Mouse (Mus musculus): ENCODE measurements around the gene Bcl2l10. TPM values are rescaled to one million over a fixed set of nuclear protein-coding genes. Genes with fewer than 3 reads are reported as not detected.

Gene Bcl2l10
- polyA plus RNA-seq, 1 experiment: not detected

- Histone ChIP-seq H3K27ac (ENCODE audit: control insufficient read depth, insufficient read depth, low read length) (no peak overlapping the region), H3K4me3 (ENCODE audit: control insufficient read depth, insufficient read depth, low read length) (no peak overlapping the region), H3K4me1 (replicated peaks; ENCODE audit: control insufficient read depth, insufficient read depth, low read length) (no peaks in the 10 kb centered on the region), H3K36me3 (ENCODE audit: control insufficient read depth, insufficient read depth, low read length) (peaks cover 29% of the 10 kb centered on the region), H3K27me3 (ENCODE audit: control insufficient read depth, insufficient read depth, low read length) (no peaks in the 10 kb centered on the region)
- 89% methylated on average over 9 of the region's 9 CpGs for WGBS
- no peak for TF ChIP-seq POLR2A (IDR thresholded peaks at IDR 0.05; ENCODE audit: control insufficient read depth, extremely low read depth, insufficient read depth, low read length, poor library complexity)
- no peak for TF ChIP-seq CTCF (IDR thresholded peaks at IDR 0.05; ENCODE audit: borderline replicate concordance, control insufficient read depth, extremely low read depth, insufficient read depth, low read length, poor library complexity)
- no peak for DNase-seq
Observed at GRCm38 (mm10) chr9:75385218-75385974, 37.8 kb downstream of the Bcl2l10 start.

- TF ChIP-seq CTCF (IDR thresholded peaks at IDR 0.05; ENCODE audit: borderline replicate concordance, control insufficient read depth, extremely low read depth, insufficient read depth, low read length, poor library complexity) (no peak), POLR2A (IDR thresholded peaks at IDR 0.05; ENCODE audit: control insufficient read depth, extremely low read depth, insufficient read depth, low read length, poor library complexity) (no peak)
- DNase-seq: no peak
- H3K4me3 ChIP-seq (ENCODE audit: control insufficient read depth, insufficient read depth, low read length): no peak overlapping the region
- H3K27ac ChIP-seq (ENCODE audit: control insufficient read depth, insufficient read depth, low read length): no peak overlapping the region
- 95% methylated on average over 12 of the region's 12 CpGs for WGBS
- no peaks in the 10 kb centered on the region for H3K4me1 ChIP-seq (replicated peaks; ENCODE audit: control insufficient read depth, insufficient read depth, low read length)
- H3K36me3 ChIP-seq (ENCODE audit: control insufficient read depth, insufficient read depth, low read length): peaks cover 77% of the 10 kb centered on the region
- no peaks in the 10 kb centered on the region for H3K27me3 ChIP-seq (ENCODE audit: control insufficient read depth, insufficient read depth, low read length)
Observed at GRCm38 (mm10) chr9:75393251-75393650, 45.7 kb downstream of the Bcl2l10 start.

DNA sequence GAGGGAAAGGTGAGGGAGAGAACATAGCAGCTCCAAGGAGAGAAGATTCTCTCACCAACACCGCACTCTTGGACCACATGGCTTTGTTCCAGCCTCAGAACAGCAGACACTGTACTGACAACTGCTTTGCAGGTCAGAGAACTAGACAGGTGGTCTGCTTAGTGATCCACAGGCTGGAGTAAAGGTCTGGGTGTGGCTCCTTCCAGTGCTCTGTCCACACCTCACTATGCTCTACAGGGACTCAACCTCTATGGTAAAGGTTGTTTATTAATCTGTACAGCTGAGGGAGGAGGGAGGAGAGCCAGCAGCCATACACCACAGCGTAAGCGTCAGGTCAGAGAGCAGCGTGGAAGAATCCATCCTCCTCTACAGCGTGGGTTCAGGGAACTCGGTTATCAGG lies 48.4 kb downstream of the Bcl2l10 start:
- Histone ChIP-seq H3K36me3 (ENCODE audit: control insufficient read depth, insufficient read depth, low read length) (peaks cover 51% of the 10 kb centered on the region), H3K27ac (ENCODE audit: control insufficient read depth, insufficient read depth, low read length) (no peak overlapping the region), H3K4me3 (ENCODE audit: control insufficient read depth, insufficient read depth, low read length) (no peak overlapping the region), H3K4me1 (replicated peaks; ENCODE audit: control insufficient read depth, insufficient read depth, low read length) (peaks cover 4% of the 10 kb centered on the region), H3K27me3 (ENCODE audit: control insufficient read depth, insufficient read depth, low read length) (no peaks in the 10 kb centered on the region)
- 95% methylated on average over 6 of the region's 6 CpGs for WGBS
- TF ChIP-seq POLR2A (IDR thresholded peaks at IDR 0.05; ENCODE audit: control insufficient read depth, extremely low read depth, insufficient read depth, low read length, poor library complexity) (no peak), CTCF (IDR thresholded peaks at IDR 0.05; ENCODE audit: borderline replicate concordance, control insufficient read depth, extremely low read depth, insufficient read depth, low read length, poor library complexity) (no peak)
- no peak for DNase-seq

DNA sequence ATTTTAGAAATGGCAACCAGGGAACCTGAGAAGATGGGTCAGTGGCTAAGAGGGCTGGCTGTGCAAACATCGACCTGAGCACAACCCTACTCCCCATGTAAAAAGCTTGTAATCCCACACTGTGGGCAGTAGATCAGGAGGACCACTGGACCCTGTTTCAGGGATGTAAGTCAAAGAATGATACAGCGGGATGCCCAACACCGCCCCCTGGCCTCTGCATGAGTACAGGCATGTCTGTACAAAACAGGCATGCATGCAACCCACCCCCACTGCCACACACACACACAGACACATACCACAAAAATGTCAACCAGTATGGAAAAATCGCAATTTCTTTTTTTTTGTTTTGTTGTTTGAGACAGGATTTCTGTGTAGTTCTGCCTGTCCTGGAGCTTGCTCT lies 51.5 kb downstream of the Bcl2l10 start:
- no peaks in the 10 kb centered on the region for H3K27me3 ChIP-seq (ENCODE audit: control insufficient read depth, insufficient read depth, low read length)
- H3K27ac ChIP-seq (ENCODE audit: control insufficient read depth, insufficient read depth, low read length): no peak overlapping the region
- H3K4me1 ChIP-seq (replicated peaks; ENCODE audit: control insufficient read depth, insufficient read depth, low read length): peaks cover 23% of the 10 kb centered on the region
- TF ChIP-seq POLR2A (IDR thresholded peaks at IDR 0.05; ENCODE audit: control insufficient read depth, extremely low read depth, insufficient read depth, low read length, poor library complexity): no peak
- no peak for TF ChIP-seq CTCF (IDR thresholded peaks at IDR 0.05; ENCODE audit: borderline replicate concordance, control insufficient read depth, extremely low read depth, insufficient read depth, low read length, poor library complexity)
- WGBS: 94% methylated on average over 4 of the region's 4 CpGs
- no peak for DNase-seq
- peaks cover 28% of the 10 kb centered on the region for H3K36me3 ChIP-seq (ENCODE audit: control insufficient read depth, insufficient read depth, low read length)
- H3K4me3 ChIP-seq (ENCODE audit: control insufficient read depth, insufficient read depth, low read length): no peak overlapping the region

DNA sequence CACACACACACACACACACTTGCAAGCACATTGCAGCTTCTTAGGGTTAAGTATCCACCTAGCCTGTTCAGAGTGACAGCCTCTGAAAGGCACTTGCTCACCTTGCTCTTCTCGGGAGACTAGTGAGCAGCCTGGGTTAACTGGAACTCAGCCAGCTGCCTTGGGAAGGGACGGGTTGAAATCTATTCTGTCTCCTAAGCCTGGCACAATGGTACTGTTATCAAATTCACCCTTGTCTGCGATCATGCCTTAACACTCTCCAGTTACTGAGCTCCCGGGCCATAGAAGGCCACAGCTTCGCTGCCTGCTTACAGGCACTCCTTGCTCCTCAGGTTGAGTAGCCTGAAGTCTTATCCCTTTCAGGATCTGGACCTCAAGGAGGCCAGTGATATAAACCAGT lies 53.1 kb downstream of the Bcl2l10 start:
- no peak for DNase-seq
- WGBS: 79% methylated on average over 5 of the region's 5 CpGs
- Histone ChIP-seq H3K4me1 (replicated peaks; ENCODE audit: control insufficient read depth, insufficient read depth, low read length) (peaks cover 27% of the 10 kb centered on the region), H3K27ac (ENCODE audit: control insufficient read depth, insufficient read depth, low read length) (no peak overlapping the region), H3K4me3 (ENCODE audit: control insufficient read depth, insufficient read depth, low read length) (no peak overlapping the region), H3K27me3 (ENCODE audit: control insufficient read depth, insufficient read depth, low read length) (no peaks in the 10 kb centered on the region), H3K36me3 (ENCODE audit: control insufficient read depth, insufficient read depth, low read length) (peaks cover 17% of the 10 kb centered on the region)
- TF ChIP-seq POLR2A (IDR thresholded peaks at IDR 0.05; ENCODE audit: control insufficient read depth, extremely low read depth, insufficient read depth, low read length, poor library complexity): no peak
- no peak for TF ChIP-seq CTCF (IDR thresholded peaks at IDR 0.05; ENCODE audit: borderline replicate concordance, control insufficient read depth, extremely low read depth, insufficient read depth, low read length, poor library complexity)

Other genes starting within 250 kb of the Bcl2l10 start
- 8.4 and 9.0 TPM in 2 replicates for gene Myo5c, start 115.7 kb upstream of the Bcl2l10 start, polyA plus RNA-seq (2012; rRNA removed)
- gene Gnb5, start 41.5 kb upstream of the Bcl2l10 start, polyA plus RNA-seq (2012; rRNA removed): 5.1 and 7.3 TPM in 2 replicates
- 31.7 and 38.4 TPM in 2 replicates for gene Mapk6, start 62.2 kb downstream of the Bcl2l10 start, polyA plus RNA-seq (2012; rRNA removed)
- 6.7 and 9.0 TPM in 2 replicates for gene Leo1, start 93.8 kb downstream of the Bcl2l10 start, polyA plus RNA-seq (2012; rRNA removed)
- 30.6 and 32.0 TPM in 2 replicates for gene Tmod3, start 211.9 kb downstream of the Bcl2l10 start, polyA plus RNA-seq (2012; rRNA removed)

Measured in thymus, adult 2 months (tissue).